Mouse (Mus musculus): ENCODE measurements around the gene Twist2.

- TF ChIP-seq CTCF (IDR thresholded peaks at IDR 0.05; ENCODE audit: low read depth) (no peak), EP300 (IDR thresholded peaks at IDR 0.05; ENCODE audit: low read depth) (no peak)
Observed at GRCm38 (mm10) chr1:91883115-91883514, 81.9 kb downstream of the Twist2 start.
